Mouse (Mus musculus): ENCODE data around the gene Samsn1.
"Not testable (repeated sequence)": the region's sequence is repeated elsewhere in the genome, so short reads cannot be mapped to it uniquely, and the experiment has no call there.

The Samsn1 gene

GRCm38 (mm10) chr16:75874508-75874907 is 147.6 kb downstream of the Samsn1 start:
- DNase-seq: no peak

DNA sequence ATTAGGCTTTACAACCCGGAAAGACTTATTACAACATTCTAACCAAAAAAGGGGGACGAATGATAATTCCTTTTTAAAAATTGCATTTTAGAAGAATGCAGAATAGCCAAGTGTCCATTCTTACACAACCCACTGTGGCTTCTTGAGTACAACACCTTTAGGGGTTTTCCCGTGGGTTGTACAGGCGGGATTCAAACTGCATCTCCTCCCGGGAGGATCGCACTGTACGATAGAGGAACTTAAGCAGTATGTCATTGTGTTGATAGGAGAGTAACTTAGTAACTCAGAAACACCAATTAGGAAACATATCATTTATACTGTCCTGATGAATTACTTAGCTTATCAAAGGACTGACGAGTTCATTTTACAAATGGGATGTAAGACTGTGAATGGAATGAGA is 149.8 kb downstream of the Samsn1 start:
- no peak for DNase-seq

DNA sequence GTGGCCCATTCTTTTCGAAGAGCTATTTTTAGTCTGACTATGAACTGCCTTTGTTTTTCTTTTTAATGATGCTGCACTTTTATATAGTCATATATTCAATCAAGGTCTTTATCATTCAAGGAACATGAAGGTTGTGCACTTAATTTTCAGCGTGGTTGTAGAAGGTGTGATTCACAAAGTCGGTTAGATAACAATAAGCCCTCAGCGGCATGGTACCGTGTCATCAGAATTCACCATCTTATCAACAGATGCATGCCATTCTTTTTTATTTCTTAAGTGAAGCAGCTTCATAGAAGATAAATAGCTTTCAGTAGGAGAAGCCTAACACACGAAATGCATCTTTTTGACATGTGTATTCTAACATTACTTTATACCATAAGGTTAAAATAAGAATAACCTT is 154.7 kb downstream of the Samsn1 start:
- DNase-seq: no peak

- peak; percentile 10 for DNase-seq
These were observed 156.6 kb downstream of the Samsn1 start for GRCm38 (mm10) chr16:75865505-75865904.

DNA sequence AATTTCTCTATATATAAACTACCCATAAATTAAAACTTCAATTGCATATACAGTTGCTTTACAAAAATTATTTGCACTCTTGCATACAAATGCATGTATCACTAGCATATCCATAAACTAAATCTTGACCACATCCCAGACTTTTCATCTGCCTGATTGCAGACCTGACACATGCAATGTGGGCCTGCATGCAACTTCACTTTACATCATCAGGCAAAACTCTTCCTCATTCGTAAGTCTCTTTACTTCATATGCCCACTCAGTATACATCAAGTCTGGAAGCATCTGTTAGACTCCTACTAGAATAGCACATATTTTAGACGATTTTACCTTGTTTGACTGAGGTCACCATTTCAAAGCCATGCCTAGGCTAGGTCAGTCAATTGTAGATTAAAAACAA is 157.4 kb downstream of the Samsn1 start:
- no peak for DNase-seq

DNA sequence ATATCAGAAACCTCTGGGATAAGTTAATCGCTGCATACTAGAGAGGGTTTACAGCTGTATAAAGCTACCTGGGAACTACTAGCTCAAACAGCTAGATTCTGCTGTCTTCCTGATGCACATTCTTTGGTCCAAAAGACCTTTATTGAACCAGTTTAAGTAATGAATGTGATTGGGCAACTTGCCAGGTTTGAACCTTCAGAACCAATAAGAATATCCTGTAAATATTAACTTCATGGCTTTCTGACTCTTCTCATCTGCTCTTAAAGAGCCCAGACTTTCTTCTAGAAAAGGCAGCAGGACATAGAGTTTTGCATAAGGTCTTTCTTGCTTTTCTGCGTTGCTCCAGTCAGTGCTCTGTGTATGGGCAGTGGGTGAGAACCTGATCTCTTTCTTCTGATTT is 165.7 kb downstream of the Samsn1 start:
- no peak for DNase-seq

DNA sequence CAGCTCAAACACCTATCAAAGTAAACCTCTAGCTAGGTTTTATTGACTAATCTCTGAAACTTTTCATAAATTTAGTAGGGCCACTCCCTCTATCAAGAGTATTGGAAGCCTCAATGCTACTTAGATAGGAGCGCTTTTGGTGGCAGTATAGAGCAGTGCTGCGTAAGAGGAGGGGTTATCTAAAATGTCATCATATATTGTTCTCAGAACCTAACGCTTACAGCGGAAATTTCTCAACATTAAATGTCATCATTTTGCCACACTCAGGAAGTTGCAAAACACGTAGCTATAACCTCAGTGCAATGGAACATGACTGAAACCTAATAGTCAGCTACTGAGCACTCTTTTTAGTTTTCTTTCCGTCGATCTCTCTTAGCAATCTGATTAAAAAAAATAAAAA is 166.7 kb downstream of the Samsn1 start:
- DNase-seq: no peak

GRCm38 (mm10) chr16:75853556-75854271 is 168.4 kb downstream of the Samsn1 start:
- DNase-seq: no peak

GRCm38 (mm10) chr16:75852485-75852884 is 169.6 kb downstream of the Samsn1 start:
- no peak for DNase-seq

DNA sequence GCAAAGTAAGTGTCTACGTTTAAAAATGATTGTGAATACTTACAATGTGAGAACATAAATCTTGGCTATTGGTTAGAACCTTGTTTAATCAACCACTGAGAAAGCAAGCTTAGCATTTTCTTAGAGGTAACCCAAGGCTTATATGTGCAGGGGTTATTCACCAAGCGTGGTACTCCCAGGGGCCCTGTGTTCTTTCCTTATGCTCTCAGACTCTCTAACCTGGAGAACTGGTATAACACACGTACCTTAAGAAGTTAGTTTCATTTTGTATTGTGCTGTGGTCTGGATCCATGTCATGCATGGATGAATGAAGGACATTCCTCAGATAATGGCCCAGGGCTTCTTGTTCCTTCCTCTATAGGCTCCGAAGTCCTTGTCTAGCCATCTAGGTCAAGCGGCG is 173.0 kb downstream of the Samsn1 start:
- no peak for DNase-seq

DNA sequence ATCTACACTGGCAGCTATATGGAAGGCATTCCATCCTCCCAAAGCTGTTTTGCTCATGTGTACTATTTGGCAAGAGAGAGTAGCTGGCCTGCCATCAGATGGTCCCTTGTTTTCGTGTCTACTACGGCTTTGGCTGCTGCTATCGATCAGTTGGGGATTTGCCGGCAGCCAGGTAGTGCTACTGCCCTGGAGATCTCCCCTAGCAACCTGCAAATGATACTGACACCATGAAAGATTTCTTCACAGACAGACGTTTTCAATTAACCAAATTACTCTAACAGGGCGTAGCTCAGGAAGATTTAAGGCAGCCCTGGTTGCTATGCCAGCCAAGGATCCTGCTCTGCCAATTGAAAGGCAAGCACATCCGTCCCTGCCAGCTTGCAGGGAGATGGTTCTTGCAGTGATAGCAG is 178.4 kb downstream of the Samsn1 start:
- no peak for DNase-seq

DNA sequence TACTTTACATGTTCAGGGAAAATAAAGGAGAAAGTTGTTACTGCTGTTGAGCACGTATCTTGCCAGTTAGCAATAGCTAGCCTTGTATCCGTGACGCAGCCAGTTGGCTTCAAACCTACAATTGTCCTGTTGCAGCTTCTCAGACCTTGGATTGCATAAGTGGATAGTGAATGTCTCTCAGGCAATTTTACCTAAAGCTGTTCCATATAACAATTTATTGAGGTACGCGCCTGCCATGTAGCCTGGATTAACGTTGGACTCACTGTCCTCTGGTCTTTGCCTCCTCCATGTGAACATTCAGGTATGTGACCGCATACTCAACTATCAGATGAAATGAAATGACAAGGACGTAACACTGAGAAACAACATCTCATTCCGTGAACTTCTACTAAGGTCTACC is 179.1 kb downstream of the Samsn1 start:
- DNase-seq: no peak

- DNase-seq: no peak
These were observed 179.5 kb downstream of the Samsn1 start for GRCm38 (mm10) chr16:75842569-75842968.

DNA sequence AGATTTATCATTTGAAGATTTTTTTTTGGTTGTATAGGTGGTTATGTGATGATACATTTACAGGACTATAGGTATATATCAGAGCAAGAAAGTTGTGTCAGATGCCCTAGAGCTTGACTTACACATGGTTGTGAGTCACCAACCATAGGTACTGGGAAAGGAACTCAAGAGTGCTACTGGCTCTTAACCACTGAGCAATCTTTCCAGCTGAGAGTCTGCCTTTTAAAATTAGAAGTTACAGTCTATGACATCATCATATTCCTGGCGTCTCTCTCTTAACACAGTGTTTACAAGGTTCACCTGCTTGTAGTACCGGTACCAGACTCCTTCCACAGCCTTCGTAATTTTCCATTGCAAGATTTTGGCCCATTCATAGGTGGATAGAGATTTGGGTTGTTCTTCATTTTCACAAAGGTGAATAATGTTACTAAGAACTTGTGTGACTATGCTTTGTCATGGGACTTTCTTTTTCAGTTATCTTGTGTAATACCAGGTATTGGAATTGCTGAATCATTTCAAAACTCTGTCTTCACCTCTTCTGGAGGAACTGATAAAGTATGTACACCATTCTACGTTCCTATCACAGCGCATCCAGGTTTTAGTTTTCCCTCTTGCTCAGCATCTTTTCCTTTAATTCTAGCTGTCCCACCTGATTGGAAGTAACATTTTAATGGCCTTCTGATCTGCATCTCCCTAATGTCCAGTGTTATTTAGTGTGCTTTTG is 184.2 kb downstream of the Samsn1 start:
- no peak for DNase-seq

GRCm38 (mm10) chr16:75831390-75831789 is 190.7 kb downstream of the Samsn1 start:
- DNase-seq: no peak

- DNase-seq: not testable (repeated sequence)
These were observed 195.1 kb downstream of the Samsn1 start for GRCm38 (mm10) chr16:75826949-75827348.

- DNase-seq: no peak
These were observed 195.6 kb downstream of the Samsn1 start for GRCm38 (mm10) chr16:75826498-75826897.

DNA sequence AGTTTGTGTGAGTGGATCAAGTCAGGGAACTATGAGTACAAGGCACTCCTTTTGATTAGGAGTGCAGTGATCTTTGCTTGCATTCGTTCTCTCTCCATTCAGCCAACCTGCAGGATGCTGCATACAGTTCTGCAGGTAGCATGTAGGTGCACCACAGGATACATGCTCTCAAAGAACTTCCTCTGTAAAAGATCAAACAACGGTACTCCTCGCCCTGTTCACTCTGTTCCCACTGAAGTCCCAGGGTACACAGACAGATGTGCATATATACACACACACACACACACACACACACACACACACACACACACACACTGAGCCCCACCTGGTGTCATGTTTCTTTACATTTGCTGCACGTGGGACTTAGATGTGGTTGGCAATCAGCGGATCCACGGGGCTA is 198.9 kb downstream of the Samsn1 start:
- no peak for DNase-seq

GRCm38 (mm10) chr16:75820963-75821362 is 201.1 kb downstream of the Samsn1 start:
- DNase-seq: no peak

Data from right cerebral cortex, adult 18-20 months (tissue).